Comparison of ENCODE assay signal across 9 mouse cellular contexts in the genomic region with DNA sequence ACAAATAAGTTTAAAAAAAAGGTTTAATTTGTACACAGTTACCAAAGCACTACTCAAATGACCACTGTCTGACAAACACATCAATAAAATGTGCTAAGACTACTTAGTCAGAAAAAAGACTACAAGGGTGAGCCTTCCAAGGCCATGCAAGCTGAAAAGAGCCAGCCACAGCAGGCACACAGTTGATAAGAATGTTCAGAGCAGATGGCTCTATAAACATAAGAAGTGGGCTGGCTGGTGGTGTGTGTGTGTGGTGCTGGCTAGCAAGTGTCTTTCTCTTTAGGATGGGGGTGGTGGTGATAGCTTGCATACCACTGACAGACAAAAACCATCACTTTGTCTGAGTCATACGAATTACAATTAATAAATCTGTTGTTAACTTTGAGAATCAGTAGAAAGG.
A peak's percentile ranks its signal among the peaks of the same experiment; 100 is the strongest.
DNase-seq lines count a peak whose midpoint lies in the region.
"Had no signal": no experiment of that assay in that cellular context is flagged by ENCODE, and none has a peak within 500 bp of the region (broad histone marks: within the 10 kb centered on the region; RNA-seq: fewer than 3 reads in every experiment).

No protein-coding gene starts in this region.

- peak; percentile 37 to 40 for DNase-seq in frontal cortex, adult 2 months (ENCODE audit: extremely low spot score in 1 of 2, low spot score in 1 of 2)
- DNase-seq in frontal cortex, postnatal 25 days (ENCODE audit: low spot score in 2 of 2) = no peak
- peak; percentile 22 to 25 for DNase-seq in right cerebral cortex, adult 2 months (ENCODE audit: low spot score in 2 of 2)
- no peak for DNase-seq in right cerebral cortex, postnatal 25 days
- DNase-seq in c-Kit-positive CD71-positive TER-119-negative erythroid progenitor cells, embryonic 14.5 days (ENCODE audit: low read depth) = peak; percentile 28
- DNase-seq in telencephalon, adult 2 months (ENCODE audit: low read depth, low spot score) = peak; percentile 41
- DNase-seq in urinary bladder, postnatal 14 days (ENCODE audit: low spot score) = no peak
- DNase-seq in embryo, embryonic 10.5 days (ENCODE audit: low spot score) = no peak
- DNase-seq: gastrocnemius, postnatal 25 days had no signal

Comparison
In these comparisons a context has a peak if more than half of its experiments do, and no peak if none do; other contexts are left out.
1. DNase-seq: peak in frontal cortex, adult 2 months (2 of 2), right cerebral cortex, adult 2 months (2 of 2), c-Kit-positive CD71-positive TER-119-negative erythroid progenitor cells, embryonic 14.5 days (single experiment) and telencephalon, adult 2 months (single experiment); none in frontal cortex, postnatal 25 days (0 of 2), right cerebral cortex, postnatal 25 days (single experiment), urinary bladder, postnatal 14 days (single experiment) and embryo, embryonic 10.5 days (single experiment).